Mouse (Mus musculus) olfactory bulb, adult 2 months (tissue): ENCODE data around the gene Fam117b.

Source experiments
- CTCF ChIP-seq: fragments of 200-500 bp; IDR thresholded peaks from 2 replicates; pipeline ENCODE4 v1.5.1; 2012; ENCODE audit warnings: low read depth, mild to moderate bottlenecking, low read length, moderate library complexity; ENCODE audit not compliant: insufficient read depth
- POLR2A ChIP-seq: fragments of 200-500 bp; IDR thresholded peaks from 2 replicates; pipeline ENCODE4 v1.6.1; 2012; ENCODE audit warnings: mild to moderate bottlenecking, low read depth, low read length, moderate library complexity; ENCODE audit not compliant: insufficient read depth

GRCm38 (mm10) chr1:59918075-59918474, 5.3 kb downstream of the Fam117b start:
- TF ChIP-seq CTCF, result no peak
- TF ChIP-seq POLR2A, result no peak
